Mouse (Mus musculus): Measurements from ENCODE around the gene Zfp553. TPM values are rescaled to one million over a fixed set of nuclear protein-coding genes. Genes with fewer than 3 reads are reported as not detected.
A peak's percentile ranks its signal among the peaks of the same experiment; 100 is the strongest.
"Not testable (repeated sequence)": the region's sequence is repeated elsewhere in the genome, so short reads cannot be mapped to it uniquely, and the experiment has no call there.

Gene Zfp553
- polyA plus RNA-seq, 1 experiment from 2014 or later, result 21.4 TPM

- Histone ChIP-seq H3K9me3 (no peaks in the 10 kb centered on the region; the same call in 1 of the 2 replicates), H3K36me3 (peaks cover 39% of the 10 kb centered on the region)
Observed at GRCm38 (mm10) chr7:127243361-127243867, 10.6 kb downstream of the Zfp553 start.

GRCm38 (mm10) chr7:127243870-127244657 lies 11.2 kb downstream of the Zfp553 start, which contains the start of gene Zfp771:
Gene Zfp771 (plus strand): TSS chr7:127244274.
- H3K9me3 ChIP-seq, result no peaks in the 10 kb centered on the region; the same call in 1 of the 2 replicates
- H3K27me3 ChIP-seq (replicated peaks), result no peaks in the 10 kb centered on the region
- peak within 1 kb of the TSS; percentile 88 for H3K27ac ChIP-seq (replicated peaks)
- 1% methylated on average over 56 of the region's 56 CpGs for WGBS
- H3K9ac ChIP-seq, result peak within 1 kb of the TSS; percentile 94
- peak within 1 kb of the TSS; percentile 89 for H3K4me3 ChIP-seq
- peaks cover 37% of the 10 kb centered on the region for H3K36me3 ChIP-seq
- H3K4me2 ChIP-seq, result peak within 1 kb of the TSS; percentile 84
- peaks cover 27% of the 10 kb centered on the region for H3K4me1 ChIP-seq
- peak; percentile 92 for ATAC-seq (ENCODE audit: extremely low read depth, insufficient number of reproducible peaks, low FRiP score, low TSS enrichment)

More at GRCm38 (mm10) chr7:127243361-127243867, 10.6 kb downstream of the Zfp553 start:
- WGBS, result 37% methylated on average over 2 of the region's 2 CpGs
- H3K27me3 ChIP-seq (replicated peaks), result no peaks in the 10 kb centered on the region
- H3K27ac ChIP-seq (replicated peaks), result peak overlapping the region; percentile 88
- no peak for ATAC-seq (ENCODE audit: extremely low read depth, insufficient number of reproducible peaks, low FRiP score, low TSS enrichment)
- H3K4me2 ChIP-seq, result peak overlapping the region; percentile 84
- peak overlapping the region; percentile 94 for H3K9ac ChIP-seq
- peaks cover 27% of the 10 kb centered on the region for H3K4me1 ChIP-seq
- peak overlapping the region; percentile 89 for H3K4me3 ChIP-seq

GRCm38 (mm10) chr7:127244658-127245510 lies 12.0 kb downstream of the Zfp553 start:
- Histone ChIP-seq H3K4me1 (peaks cover 27% of the 10 kb centered on the region), H3K9ac (peak overlapping the region; percentile 94), H3K4me3 (peak overlapping the region; percentile 89), H3K36me3 (peaks cover 40% of the 10 kb centered on the region), H3K9me3 (no peaks in the 10 kb centered on the region; the same call in 1 of the 2 replicates), H3K27ac (replicated peaks) (peak overlapping the region; percentile 88), H3K4me2 (peak overlapping the region; percentile 84), H3K27me3 (replicated peaks) (no peaks in the 10 kb centered on the region)
- WGBS, result 14% methylated on average over 28 of the region's 33 CpGs
- no peak for ATAC-seq (ENCODE audit: extremely low read depth, insufficient number of reproducible peaks, low FRiP score, low TSS enrichment)

GRCm38 (mm10) chr7:127250511-127250910 lies 17.6 kb downstream of the Zfp553 start:
- peaks cover 26% of the 10 kb centered on the region for H3K4me1 ChIP-seq
- not testable (repeated sequence) for H3K9ac ChIP-seq; H3K4me3 ChIP-seq; H3K4me2 ChIP-seq; H3K9me3 ChIP-seq; H3K27ac ChIP-seq (replicated peaks); H3K27me3 ChIP-seq (replicated peaks); ATAC-seq (ENCODE audit: extremely low read depth, insufficient number of reproducible peaks, low FRiP score, low TSS enrichment)
- WGBS, result 90% methylated on average over 8 of the region's 8 CpGs
- H3K36me3 ChIP-seq, result peaks cover 60% of the 10 kb centered on the region

DNA sequence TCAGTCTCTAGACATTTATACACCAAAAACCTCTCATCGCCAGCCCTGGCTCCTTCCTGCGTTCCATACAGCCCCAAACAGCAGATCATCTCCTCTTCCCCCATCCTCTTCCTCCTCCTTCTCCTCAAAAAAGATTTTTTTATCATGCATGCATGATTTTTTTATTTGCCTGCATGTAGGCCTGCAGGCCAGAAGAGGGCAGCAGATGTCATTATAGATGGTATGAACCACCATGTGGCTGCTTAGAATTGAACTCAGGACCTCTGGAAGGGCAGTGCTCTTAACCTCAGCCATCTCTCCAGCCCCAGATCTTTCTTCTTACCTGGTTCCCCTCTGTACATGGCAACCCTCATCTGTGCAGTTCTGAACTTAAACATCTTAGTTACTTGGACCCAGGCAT lies 19.6 kb downstream of the Zfp553 start:
- WGBS, result 84% methylated on average over 2 of the region's 2 CpGs
- Histone ChIP-seq H3K36me3 (peaks cover 54% of the 10 kb centered on the region), H3K27ac (replicated peaks) (no peak overlapping the region), H3K27me3 (replicated peaks) (no peaks in the 10 kb centered on the region), H3K4me3 (no peak overlapping the region), H3K4me1 (peaks cover 14% of the 10 kb centered on the region), H3K9me3 (no peaks in the 10 kb centered on the region), H3K9ac (no peak overlapping the region), H3K4me2 (no peak overlapping the region)
- no peak for ATAC-seq (ENCODE audit: extremely low read depth, insufficient number of reproducible peaks, low FRiP score, low TSS enrichment)

GRCm38 (mm10) chr7:127253341-127253740 lies 20.5 kb downstream of the Zfp553 start:
- WGBS, result 74% methylated on average over 6 of the region's 6 CpGs
- peak overlapping the region; percentile 62 for H3K4me3 ChIP-seq
- no peak for ATAC-seq (ENCODE audit: extremely low read depth, insufficient number of reproducible peaks, low FRiP score, low TSS enrichment)
- peak overlapping the region; percentile 83 for H3K9ac ChIP-seq
- H3K4me2 ChIP-seq, result peak overlapping the region; percentile 87
- peak overlapping the region; percentile 85 for H3K27ac ChIP-seq (replicated peaks)
- no peaks in the 10 kb centered on the region for H3K27me3 ChIP-seq (replicated peaks)
- peaks cover 14% of the 10 kb centered on the region for H3K4me1 ChIP-seq
- H3K36me3 ChIP-seq, result peaks cover 48% of the 10 kb centered on the region
- H3K9me3 ChIP-seq, result no peaks in the 10 kb centered on the region

DNA sequence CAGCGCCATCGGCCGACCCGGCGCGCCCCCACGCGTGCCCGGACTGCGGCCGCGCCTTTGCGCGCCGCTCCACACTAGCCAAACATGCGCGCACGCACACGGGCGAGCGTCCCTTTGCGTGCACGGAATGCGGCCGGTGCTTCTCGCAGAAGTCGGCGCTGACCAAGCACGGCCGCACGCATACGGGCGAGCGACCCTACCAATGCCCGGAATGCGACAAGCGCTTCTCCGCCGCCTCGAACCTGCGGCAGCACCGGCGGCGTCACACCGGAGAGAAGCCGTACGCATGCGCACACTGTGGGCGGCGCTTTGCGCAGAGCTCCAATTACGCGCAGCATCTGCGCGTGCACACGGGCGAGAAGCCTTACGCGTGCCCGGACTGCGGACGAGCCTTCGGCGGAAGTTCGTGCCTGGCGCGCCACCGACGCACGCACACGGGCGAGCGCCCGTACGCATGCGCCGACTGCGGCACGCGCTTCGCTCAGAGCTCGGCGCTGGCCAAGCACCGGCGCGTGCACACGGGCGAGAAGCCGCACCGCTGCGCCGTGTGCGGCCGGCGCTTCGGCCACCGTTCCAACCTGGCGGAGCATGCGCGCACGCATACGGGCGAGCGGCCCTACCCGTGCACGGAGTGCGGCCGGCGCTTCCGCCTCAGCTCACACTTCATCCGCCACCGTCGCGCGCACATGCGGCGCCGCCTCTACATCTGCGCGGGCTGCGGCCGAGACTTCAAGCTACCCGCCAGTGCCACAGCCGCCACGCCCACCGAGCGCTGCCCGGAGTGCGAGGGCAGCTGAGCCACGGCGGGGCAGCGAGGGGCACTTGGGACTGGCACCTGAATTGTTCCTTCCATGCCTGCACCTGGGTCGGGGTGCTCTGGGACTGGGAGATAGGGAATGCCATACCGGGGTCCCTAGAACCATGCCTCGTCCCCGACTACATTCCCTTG lies 21.2 kb downstream of the Zfp553 start:
- Histone ChIP-seq H3K27me3 (replicated peaks) (no peaks in the 10 kb centered on the region), H3K4me3 (peak overlapping the region; percentile 62), H3K4me1 (peaks cover 16% of the 10 kb centered on the region), H3K4me2 (peak overlapping the region; percentile 87), H3K36me3 (peaks cover 43% of the 10 kb centered on the region), H3K9me3 (no peaks in the 10 kb centered on the region), H3K9ac (peak overlapping the region; percentile 88), H3K27ac (replicated peaks) (peak overlapping the region; percentile 85)
- ATAC-seq (ENCODE audit: extremely low read depth, insufficient number of reproducible peaks, low FRiP score, low TSS enrichment), result peak; percentile 84
- WGBS, result under 1% methylated on average over 136 of the region's 136 CpGs

GRCm38 (mm10) chr7:127255008-127255407 lies 22.1 kb downstream of the Zfp553 start:
- peak overlapping the region; percentile 85; the same call in 1 of the 2 replicates for H3K27ac ChIP-seq (replicated peaks)
- 22% methylated on average over 4 of the region's 4 CpGs for WGBS
- no peaks in the 10 kb centered on the region for H3K27me3 ChIP-seq (replicated peaks)
- H3K9ac ChIP-seq, result peak overlapping the region; percentile 88
- H3K9me3 ChIP-seq, result no peaks in the 10 kb centered on the region
- ATAC-seq (ENCODE audit: extremely low read depth, insufficient number of reproducible peaks, low FRiP score, low TSS enrichment), result no peak
- peak overlapping the region; percentile 87 for H3K4me2 ChIP-seq
- H3K36me3 ChIP-seq, result peaks cover 34% of the 10 kb centered on the region
- H3K4me3 ChIP-seq, result peak overlapping the region; percentile 62
- peaks cover 25% of the 10 kb centered on the region for H3K4me1 ChIP-seq

DNA sequence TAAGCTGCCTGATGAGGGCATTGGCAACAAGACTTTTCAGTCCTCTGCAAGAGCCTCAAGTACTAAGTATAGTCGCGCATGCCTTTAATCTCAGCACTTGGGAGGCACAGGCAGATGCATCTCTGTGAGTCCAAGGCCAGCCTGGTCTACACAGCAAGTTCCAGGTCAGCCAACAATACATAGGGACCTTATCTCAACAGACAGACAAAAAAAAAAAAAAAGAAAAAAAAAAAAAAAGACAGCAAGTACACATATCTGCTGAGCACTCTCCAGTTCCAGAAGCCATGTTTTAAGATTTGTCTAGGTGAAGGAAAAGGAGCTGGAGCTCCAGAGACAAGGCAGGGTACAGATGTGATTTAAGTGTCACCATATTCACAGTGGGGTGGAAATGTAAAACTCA lies 23.1 kb downstream of the Zfp553 start:
- H3K4me2 ChIP-seq, result no peak overlapping the region
- no peak for ATAC-seq (ENCODE audit: extremely low read depth, insufficient number of reproducible peaks, low FRiP score, low TSS enrichment)

DNA sequence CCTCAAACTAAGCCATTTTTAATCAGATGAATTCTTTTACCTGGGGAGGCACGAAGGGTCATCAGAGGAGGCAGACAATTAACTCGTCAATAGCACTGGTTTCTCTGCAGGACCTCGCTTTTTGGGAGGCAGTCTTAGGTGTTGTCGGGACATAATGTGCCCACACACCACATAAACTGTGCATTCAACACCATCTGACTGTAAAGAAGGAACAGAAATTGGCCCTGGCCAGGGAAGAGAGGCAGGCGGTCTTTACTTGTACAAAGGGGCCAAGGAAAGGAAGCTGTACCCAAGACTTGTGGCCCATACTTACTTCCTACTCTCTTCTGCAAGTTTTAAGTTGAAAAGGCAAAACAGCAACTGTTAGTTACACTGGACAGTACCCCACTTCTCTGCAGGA lies 23.7 kb downstream of the Zfp553 start:
- Histone ChIP-seq H3K27me3 (replicated peaks) (no peaks in the 10 kb centered on the region), H3K9me3 (no peaks in the 10 kb centered on the region), H3K4me2 (no peak overlapping the region), H3K36me3 (peaks cover 24% of the 10 kb centered on the region), H3K9ac (no peak overlapping the region), H3K4me3 (no peak overlapping the region), H3K4me1 (peaks cover 33% of the 10 kb centered on the region), H3K27ac (replicated peaks) (no peak overlapping the region)
- no peak for ATAC-seq (ENCODE audit: extremely low read depth, insufficient number of reproducible peaks, low FRiP score, low TSS enrichment)
- 89% methylated on average over 5 of the region's 5 CpGs for WGBS

More for the DNA sequence above, 23.1 kb downstream of the Zfp553 start:
- H3K36me3 ChIP-seq, result peaks cover 27% of the 10 kb centered on the region
- H3K4me1 ChIP-seq, result peaks cover 28% of the 10 kb centered on the region
- H3K27ac ChIP-seq (replicated peaks), result no peak overlapping the region
- H3K9me3 ChIP-seq, result no peaks in the 10 kb centered on the region
- H3K4me3 ChIP-seq, result no peak overlapping the region
- 76% methylated on average over 2 of the region's 2 CpGs for WGBS
- no peaks in the 10 kb centered on the region for H3K27me3 ChIP-seq (replicated peaks)
- H3K9ac ChIP-seq, result no peak overlapping the region

Measured in heart, embryonic 13.5 days (tissue).